Mouse (Mus musculus) midbrain, postnatal 0 days (tissue): ENCODE results near the gene Ift43. TPM values are rescaled to one million over a fixed set of nuclear protein-coding genes. Genes with fewer than 3 reads are reported as not detected.

Experiments
- ATAC-seq: fragments of 200-750 bp; cut with Nextera tagmentation; 2 replicates; pipeline ENCODE4 v1.8.0; 2017; ENCODE audit warnings: moderate number of reproducible peaks, mild to moderate bottlenecking, moderate TSS enrichment, moderate library complexity; ENCODE audit not compliant: low FRiP score
- DNase-seq: peaks from one replicate; pipeline ENCODE4 v3.0.0-alpha.2; 2015; ENCODE audit warnings: low spot score
- H3K27ac ChIP-seq: fragments of 300-500 bp; sonication (generic); 2 replicates; pipeline ENCODE4 v1.5.1; 2014; ENCODE audit warnings: low read depth, mild to moderate bottlenecking, low read length, mixed read lengths
- H3K27me3 ChIP-seq: fragments of 300-500 bp; sonication (generic); 2 replicates; pipeline ENCODE4 v1.6.1; 2014; ENCODE audit warnings: low read length, control low read depth, mixed read lengths; ENCODE audit not compliant: insufficient read depth
- H3K36me3 ChIP-seq: fragments of 300-500 bp; sonication (generic); 2 replicates; pipeline ENCODE4 v1.6.1; 2014; ENCODE audit warnings: low read length, control low read depth, mixed read lengths; ENCODE audit not compliant: insufficient read depth
- H3K4me1 ChIP-seq: fragments of 300-500 bp; sonication (generic); 2 replicates; pipeline ENCODE4 v1.6.1; 2014; ENCODE audit warnings: mild to moderate bottlenecking, control low read depth, antibody characterized with exemption, low read length, mixed read lengths; ENCODE audit not compliant: insufficient read depth
- H3K4me2 ChIP-seq: fragments of 300-500 bp; sonication (generic); 2 replicates; pipeline ENCODE4 v1.6.1; 2014; ENCODE audit warnings: low read depth, mild to moderate bottlenecking, low read length, mixed read lengths; ENCODE audit not compliant: poor library complexity, severe bottlenecking
- H3K4me3 ChIP-seq: fragments of 300-500 bp; sonication (generic); 2 replicates; pipeline ENCODE4 v1.5.1; 2014; ENCODE audit warnings: low read depth, mild to moderate bottlenecking, low read length, moderate library complexity
- H3K9ac ChIP-seq: fragments of 300-500 bp; sonication (generic); replicated peaks from 2 replicates; pipeline ENCODE4 v1.6.1; 2014; ENCODE audit warnings: mild to moderate bottlenecking, low read length, moderate library complexity, mixed read lengths; ENCODE audit not compliant: poor library complexity, severe bottlenecking
- H3K9me3 ChIP-seq: fragments of 300-500 bp; sonication (generic); 2 replicates; pipeline ENCODE4 v1.6.1; 2016; ENCODE audit warnings: low read length, control low read depth
- CTCF ChIP-seq: IDR thresholded peaks from 2 replicates; pipeline ENCODE4 v1.5.1; 2016; ENCODE audit warnings: antibody characterized with exemption, mild to moderate bottlenecking
- WGBS: fragments of 180-500 bp; shearing (Covaris S2); extraction: QIAGEN DNeasy Blood & Tissue Kit; methylation state at CpG from one replicate; pipeline ENCODE4 v1.1.7; 2014; 5-methylcytosine and 5-hydroxymethylcytosine counted together
- polyA plus RNA-seq: library from polyadenylated mRNA; unstranded; fragments of >200 nt; fragmentation: Nextera tagmentation; extraction: Ambion mirVana; gene quantifications from 2 replicates; pipeline ENCODE4 v1.2.1, GENCODE M21; 2015
- total RNA-seq: library from RNA; depleted of rRNA; stranded (reverse); fragments of >200 nt; gene quantifications from 2 replicates; pipeline ENCODE4 v1.2.3, GENCODE M21; 2014

Ift43 gene
- total and polyA plus RNA-seq, 2 experiments from 2014 or later, result 11.9 to 29.7 TPM

- TF ChIP-seq CTCF, result no peak
- ATAC-seq, result no peak
- no peaks in the 10 kb centered on the region for H3K27me3 ChIP-seq
- no peak overlapping the region for H3K27ac ChIP-seq
- no peaks in the 10 kb centered on the region for H3K4me1 ChIP-seq
- whole genome bisulfite sequencing, result 86% methylated on average over 6 of the region's 6 CpGs
- no peak overlapping the region for H3K4me2 ChIP-seq
- H3K4me3 ChIP-seq, result no peak overlapping the region
- H3K36me3 ChIP-seq, result no peaks in the 10 kb centered on the region
- no peak overlapping the region for H3K9ac ChIP-seq
- no peaks in the 10 kb centered on the region for H3K9me3 ChIP-seq
- no peak for DNase-seq
Measured at GRCm38 (mm10) chr12:86039751-86040150, 42.6 kb upstream of the Ift43 start.

DNA sequence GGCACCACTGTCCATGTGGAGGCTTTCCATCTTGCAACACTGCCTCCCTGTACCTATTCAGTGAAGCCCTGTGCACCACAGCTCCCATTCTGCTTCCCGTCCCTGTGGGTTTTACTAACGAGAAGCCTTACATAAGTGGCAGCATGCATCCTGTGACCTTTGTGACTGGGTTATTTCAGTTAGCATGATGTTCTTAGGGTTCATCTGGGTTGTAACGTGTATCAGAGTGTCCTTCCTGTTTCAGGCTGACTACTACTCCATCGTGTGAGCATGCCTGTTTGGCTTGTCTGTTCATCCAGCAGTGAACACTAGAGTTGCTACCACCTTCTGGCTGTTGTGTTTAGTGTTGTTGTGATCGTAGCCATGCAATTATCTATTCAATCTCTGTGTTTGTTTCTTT, 36.2 kb upstream of the Ift43 start:
- TF ChIP-seq CTCF, result no peak
- H3K4me1 ChIP-seq, result no peaks in the 10 kb centered on the region
- DNase-seq, result no peak
- no peaks in the 10 kb centered on the region for H3K27me3 ChIP-seq
- 92% methylated on average over 5 of the region's 5 CpGs for WGBS
- H3K9me3 ChIP-seq, result no peaks in the 10 kb centered on the region
- no peak overlapping the region for H3K27ac ChIP-seq
- H3K4me2 ChIP-seq, result no peak overlapping the region
- no peak overlapping the region for H3K9ac ChIP-seq
- ATAC-seq, result no peak
- H3K4me3 ChIP-seq, result no peak overlapping the region
- H3K36me3 ChIP-seq, result no peaks in the 10 kb centered on the region; the same call in 1 of the 2 replicates

DNA sequence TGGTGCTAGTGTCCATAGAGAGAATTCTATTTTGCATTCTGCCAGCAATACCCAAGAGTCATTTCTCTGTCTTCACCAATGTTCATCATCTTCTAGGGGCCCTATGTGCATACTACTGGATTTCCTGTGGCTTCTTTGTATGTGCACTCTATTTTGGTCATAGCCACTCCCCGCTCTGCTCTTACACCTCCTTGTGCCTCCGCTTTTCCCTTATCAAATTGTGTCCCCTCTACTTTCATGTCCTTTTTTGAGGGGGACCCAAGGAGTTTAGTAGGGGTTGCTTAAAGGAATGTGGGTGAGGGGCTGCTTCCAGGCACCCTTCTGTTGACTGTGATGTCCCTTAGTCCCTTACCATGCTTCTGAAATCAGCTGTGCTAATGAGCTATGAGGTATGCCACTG, 35.6 kb upstream of the Ift43 start:
- no peaks in the 10 kb centered on the region; the same call in 1 of the 2 replicates for H3K36me3 ChIP-seq
- no peak overlapping the region for H3K9ac ChIP-seq
- ATAC-seq, result no peak
- H3K4me1 ChIP-seq, result no peaks in the 10 kb centered on the region
- no peak overlapping the region for H3K27ac ChIP-seq
- H3K9me3 ChIP-seq, result no peaks in the 10 kb centered on the region
- 100% methylated on average over 2 of the region's 2 CpGs for WGBS
- DNase-seq, result no peak
- no peak overlapping the region for H3K4me3 ChIP-seq
- no peaks in the 10 kb centered on the region for H3K27me3 ChIP-seq
- no peak for TF ChIP-seq CTCF
- H3K4me2 ChIP-seq, result no peak overlapping the region

- no peak overlapping the region for H3K4me2 ChIP-seq
- ATAC-seq (no peak), DNase-seq (no peak)
- H3K27ac ChIP-seq, result no peak overlapping the region
- no peak for TF ChIP-seq CTCF
- H3K36me3 ChIP-seq, result no peaks in the 10 kb centered on the region; the same call in 1 of the 2 replicates
- H3K9me3 ChIP-seq, result no peaks in the 10 kb centered on the region
- no peaks in the 10 kb centered on the region for H3K4me1 ChIP-seq
- no peaks in the 10 kb centered on the region for H3K27me3 ChIP-seq
- no peak overlapping the region for H3K9ac ChIP-seq
- WGBS, result 88% methylated on average over 8 of the region's 8 CpGs
- no peak overlapping the region for H3K4me3 ChIP-seq
Measured at GRCm38 (mm10) chr12:86047376-86047775, 35.0 kb upstream of the Ift43 start.

- Histone ChIP-seq H3K9me3 (no peaks in the 10 kb centered on the region), H3K4me1 (no peaks in the 10 kb centered on the region), H3K4me3 (no peak overlapping the region), H3K27ac (no peak overlapping the region), H3K4me2 (no peak overlapping the region), H3K9ac (no peak overlapping the region), H3K36me3 (no peaks in the 10 kb centered on the region; the same call in 1 of the 2 replicates), H3K27me3 (no peaks in the 10 kb centered on the region)
- no peak for TF ChIP-seq CTCF
- 46% methylated on average over 6 of the region's 6 CpGs for WGBS
- DNase-seq, result no peak
- ATAC-seq, result no peak
Measured at GRCm38 (mm10) chr12:86049813-86050212, 32.5 kb upstream of the Ift43 start.

DNA sequence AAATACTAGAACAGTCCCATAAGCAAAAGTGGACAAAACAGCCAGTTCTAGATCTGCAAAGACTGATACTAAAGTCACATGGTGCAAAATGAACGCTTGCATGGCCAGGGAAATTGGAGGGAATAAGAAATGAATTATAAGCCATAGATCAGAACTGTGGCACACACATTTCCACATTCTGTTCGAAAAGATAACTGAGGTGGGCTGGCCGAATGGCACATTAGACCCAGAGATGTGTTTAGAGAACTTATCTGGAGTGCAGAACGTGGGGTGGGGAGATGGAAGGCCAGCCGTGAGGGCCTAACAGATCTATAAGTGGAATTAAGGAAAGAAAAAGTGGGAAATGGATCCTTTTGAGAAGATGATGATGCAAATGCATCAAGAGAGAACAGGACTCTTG, 30.9 kb upstream of the Ift43 start:
- no peaks in the 10 kb centered on the region for H3K27me3 ChIP-seq
- no peak for DNase-seq
- 95% methylated on average over 5 of the region's 5 CpGs for WGBS
- H3K4me2 ChIP-seq, result no peak overlapping the region
- H3K4me1 ChIP-seq, result no peaks in the 10 kb centered on the region
- no peak overlapping the region for H3K9ac ChIP-seq
- no peaks in the 10 kb centered on the region for H3K9me3 ChIP-seq
- no peak overlapping the region for H3K27ac ChIP-seq
- no peak overlapping the region for H3K4me3 ChIP-seq
- no peak for TF ChIP-seq CTCF
- no peak for ATAC-seq
- no peaks in the 10 kb centered on the region for H3K36me3 ChIP-seq
